Mouse (Mus musculus): ENCODE data around the gene Krtap26-1. TPM values are rescaled to one million over a fixed set of nuclear protein-coding genes. Genes with fewer than 3 reads are reported as not detected.

Gene Krtap26-1
- total and polyA plus RNA-seq, 2 experiments, result not detected

GRCm38 (mm10) chr16:88599504-88600237, 47.9 kb downstream of the Krtap26-1 start:
- no peak overlapping the region for H3K4me3 ChIP-seq (ENCODE audit: insufficient read depth, low read depth, low read length)
- DNase-seq (ENCODE audit: extremely low read depth, low read depth, low spot score), result no peak

More at GRCm38 (mm10) chr16:88599504-88600237, 47.9 kb downstream of the Krtap26-1 start:
- H3K4me1 ChIP-seq (ENCODE audit: control insufficient read depth, insufficient read depth, low read length), result no peaks in the 10 kb centered on the region
- H3K27ac ChIP-seq (replicated peaks; ENCODE audit: insufficient read depth, low read depth, low read length), result no peak overlapping the region
- no peak for TF ChIP-seq CTCF (IDR thresholded peaks at IDR 0.05; ENCODE audit: low read depth, low read length)
- TF ChIP-seq POLR2A (IDR thresholded peaks at IDR 0.05; ENCODE audit: extremely low read depth, insufficient read depth, low read length), result no peak
- H3K36me3 ChIP-seq (ENCODE audit: control insufficient read depth, insufficient read depth, low read length), result no peaks in the 10 kb centered on the region
- no peaks in the 10 kb centered on the region for H3K79me2 ChIP-seq (ENCODE audit: control insufficient read depth, insufficient read depth, low read length)
- 63% methylated on average over 16 of the region's 16 CpGs for WGBS
- no peak overlapping the region for H3K9ac ChIP-seq (ENCODE audit: low read depth, low read length)
- no peaks in the 10 kb centered on the region for H3K27me3 ChIP-seq (ENCODE audit: control insufficient read depth, insufficient read depth, low read length)

Other genes with a start within 250 kb of the Krtap26-1 start
- not detected in 2 replicates for gene Cldn17, start 140.8 kb downstream of the Krtap26-1 start, total RNA-seq (2014; rRNA removed)
- not detected in 2 replicates for gene Cldn17, start 140.8 kb downstream of the Krtap26-1 start, polyA plus RNA-seq (2012; rRNA removed)
- 0.13 and 0.37 TPM in 2 replicates for gene Cldn8, start 84.6 kb downstream of the Krtap26-1 start, total RNA-seq (2014; rRNA removed)
- 0.05 TPM in 1 of 2 replicates, not detected in the other for gene Cldn8, start 84.6 kb downstream of the Krtap26-1 start, polyA plus RNA-seq (2012; rRNA removed)
- gene Krtap24-1, start 35.5 kb downstream of the Krtap26-1 start, total RNA-seq (2014; rRNA removed), result not detected in 2 replicates
- gene Krtap24-1, start 35.5 kb downstream of the Krtap26-1 start, polyA plus RNA-seq (2012; rRNA removed), result not detected in 2 replicates
- not detected in 2 replicates for gene 2310079G19Rik, start 20.1 kb downstream of the Krtap26-1 start, total RNA-seq (2014; rRNA removed)
- not detected in 2 replicates for gene 2310079G19Rik, start 20.1 kb downstream of the Krtap26-1 start, polyA plus RNA-seq (2012; rRNA removed)
- gene Krtap27-1, start 23.9 kb upstream of the Krtap26-1 start, total RNA-seq (2014; rRNA removed), result not detected in 2 replicates
- gene Krtap27-1, start 23.9 kb upstream of the Krtap26-1 start, polyA plus RNA-seq (2012; rRNA removed), result not detected in 2 replicates
- not detected in 2 replicates for gene 2310061N02Rik, start 60.2 kb upstream of the Krtap26-1 start, total RNA-seq (2014; rRNA removed)
- gene 2310061N02Rik, start 60.2 kb upstream of the Krtap26-1 start, polyA plus RNA-seq (2012; rRNA removed), result not detected in 2 replicates
- not detected in 2 replicates for gene Krtap13-1, start 81.1 kb upstream of the Krtap26-1 start, total RNA-seq (2014; rRNA removed)
- gene Krtap13-1, start 81.1 kb upstream of the Krtap26-1 start, polyA plus RNA-seq (2012; rRNA removed), result not detected in 2 replicates
- not detected in 2 replicates for gene Krtap13, start 103.8 kb upstream of the Krtap26-1 start, total RNA-seq (2014; rRNA removed)
- not detected in 2 replicates for gene Krtap13, start 103.8 kb upstream of the Krtap26-1 start, polyA plus RNA-seq (2012; rRNA removed)
- gene 2310034C09Rik, start 111.1 kb upstream of the Krtap26-1 start, total RNA-seq (2014; rRNA removed), result not detected in 2 replicates
- gene 2310034C09Rik, start 111.1 kb upstream of the Krtap26-1 start, polyA plus RNA-seq (2012; rRNA removed), result not detected in 2 replicates
- gene 2310057N15Rik, start 126.4 kb upstream of the Krtap26-1 start, total RNA-seq (2014; rRNA removed), result not detected in 2 replicates
- not detected in 2 replicates for gene 2310057N15Rik, start 126.4 kb upstream of the Krtap26-1 start, polyA plus RNA-seq (2012; rRNA removed)
- gene Gm5965, start 130.1 kb upstream of the Krtap26-1 start, total RNA-seq (2014; rRNA removed), result not detected in 2 replicates
- gene Gm5965, start 130.1 kb upstream of the Krtap26-1 start, polyA plus RNA-seq (2012; rRNA removed), result not detected in 2 replicates
- not detected in 2 replicates for gene Gm20741, start 164.4 kb upstream of the Krtap26-1 start, total RNA-seq (2014; rRNA removed)
- gene Gm20741, start 164.4 kb upstream of the Krtap26-1 start, polyA plus RNA-seq (2012; rRNA removed), result not detected in 2 replicates
- not detected in 2 replicates for gene Krtap15, start 172.4 kb upstream of the Krtap26-1 start, total RNA-seq (2014; rRNA removed)
- gene Krtap15, start 172.4 kb upstream of the Krtap26-1 start, polyA plus RNA-seq (2012; rRNA removed), result not detected in 2 replicates
- not detected in 2 replicates for gene Krtap14, start 178.3 kb upstream of the Krtap26-1 start, total RNA-seq (2014; rRNA removed)
- not detected in 2 replicates for gene Krtap14, start 178.3 kb upstream of the Krtap26-1 start, polyA plus RNA-seq (2012; rRNA removed)
- gene Krtap19-1, start 221.6 kb upstream of the Krtap26-1 start, total RNA-seq (2014; rRNA removed), result not detected in 2 replicates
- not detected in 2 replicates for gene Krtap19-1, start 221.6 kb upstream of the Krtap26-1 start, polyA plus RNA-seq (2012; rRNA removed)
- not detected in 2 replicates for gene Krtap19-2, start 226.5 kb upstream of the Krtap26-1 start, total RNA-seq (2014; rRNA removed)
- not detected in 2 replicates for gene Krtap19-2, start 226.5 kb upstream of the Krtap26-1 start, polyA plus RNA-seq (2012; rRNA removed)
- not detected in 2 replicates for gene Krtap19-3, start 230.2 kb upstream of the Krtap26-1 start, total RNA-seq (2014; rRNA removed)
- not detected in 2 replicates for gene Krtap19-3, start 230.2 kb upstream of the Krtap26-1 start, polyA plus RNA-seq (2012; rRNA removed)
- gene Krtap19-4, start 237.3 kb upstream of the Krtap26-1 start, total RNA-seq (2014; rRNA removed), result not detected in 2 replicates
- not detected in 2 replicates for gene Krtap19-4, start 237.3 kb upstream of the Krtap26-1 start, polyA plus RNA-seq (2012; rRNA removed)
- gene Krtap19-5, start 248.7 kb upstream of the Krtap26-1 start, total RNA-seq (2014; rRNA removed), result not detected in 2 replicates
- not detected in 2 replicates for gene Krtap19-5, start 248.7 kb upstream of the Krtap26-1 start, polyA plus RNA-seq (2012; rRNA removed)